Mouse (Mus musculus): Measurements from ENCODE around the gene Dnah3.

DNA sequence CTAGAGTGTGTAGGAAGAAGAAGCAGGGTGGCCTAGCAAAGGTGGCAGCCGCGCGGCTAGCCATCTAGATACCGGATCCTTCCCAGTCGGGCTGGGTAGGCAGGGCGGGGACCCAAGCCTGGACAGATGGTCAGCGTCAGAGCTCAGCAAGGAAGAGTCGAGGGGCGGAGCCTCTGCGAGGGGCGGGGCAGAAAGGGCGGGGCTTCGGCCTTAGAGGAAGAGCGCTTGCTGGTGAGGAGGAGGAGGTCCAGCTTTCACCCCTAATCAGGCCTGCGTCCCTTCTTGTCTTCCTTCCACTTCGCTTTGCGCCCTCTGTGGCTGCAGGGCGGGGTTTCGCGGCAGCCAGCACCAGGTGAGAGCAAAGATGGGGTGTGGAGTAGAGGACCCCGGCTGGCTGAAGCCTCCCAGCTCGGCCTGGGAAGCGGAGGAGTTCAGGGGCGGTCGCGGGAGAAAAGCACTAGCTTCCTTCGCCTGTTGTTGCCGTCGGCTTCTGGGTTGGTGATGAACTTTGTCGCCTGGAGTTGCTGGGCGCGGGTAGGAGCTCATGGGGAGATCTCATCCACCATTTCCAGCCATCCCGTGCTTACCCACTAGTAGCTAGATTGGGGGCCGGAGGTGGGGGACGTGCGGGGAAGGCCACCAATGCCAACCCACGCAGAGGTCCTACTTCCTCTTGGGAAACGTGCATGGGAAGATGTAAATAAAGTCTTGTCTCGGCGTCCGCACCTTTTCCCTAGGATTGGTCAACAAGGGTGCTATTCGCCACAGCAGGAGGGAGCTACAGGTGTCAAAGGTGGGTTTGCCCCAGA, 7.3 kb upstream of the Dnah3 start, which contains the start of gene Tmem159:
- TF ChIP-seq TAL1 (conservative IDR thresholded peaks at IDR 0.05; ENCODE audit: low read depth, low read length) (no peak), CTCF (IDR thresholded peaks at IDR 0.05; ENCODE audit: low read depth, low read length) (no peak), GATA1 (IDR thresholded peaks at IDR 0.05; ENCODE audit: borderline replicate concordance, low read length) (no peak)

Data from G1E (cell line).